Mouse (Mus musculus) c-Kit-negative CD71-positive TER-119-positive erythroid progenitor cells, embryonic 14.5 days (primary cell): Measurements from ENCODE around the gene Ebf1.

Source experiments
- DNase-seq: peaks from one replicate; pipeline ENCODE4 v3.0.0-alpha.2; 2013; ENCODE audit warnings: low read depth, low spot score

Gene Ebf1

GRCm38 (mm10) chr11:44897140-44897665 lies 280.1 kb downstream of the Ebf1 start:
- DNase-seq: no peak

- no peak for DNase-seq
Observed at GRCm38 (mm10) chr11:44899554-44899953, 282.4 kb downstream of the Ebf1 start.

- DNase-seq: no peak
Observed at GRCm38 (mm10) chr11:44899965-44900364, 282.8 kb downstream of the Ebf1 start.

GRCm38 (mm10) chr11:44900496-44900895 lies 283.4 kb downstream of the Ebf1 start:
- DNase-seq: no peak

GRCm38 (mm10) chr11:44901715-44902114 lies 284.6 kb downstream of the Ebf1 start:
- DNase-seq: no peak

- no peak for DNase-seq
Observed at GRCm38 (mm10) chr11:44902165-44902564, 285.0 kb downstream of the Ebf1 start.

- no peak for DNase-seq
Observed at GRCm38 (mm10) chr11:44904121-44904520, 287.0 kb downstream of the Ebf1 start.

- DNase-seq: no peak
Observed at GRCm38 (mm10) chr11:44906456-44906855, 289.3 kb downstream of the Ebf1 start.

GRCm38 (mm10) chr11:44911765-44912164 lies 294.6 kb downstream of the Ebf1 start:
- DNase-seq: no peak

GRCm38 (mm10) chr11:44913806-44914205 lies 296.7 kb downstream of the Ebf1 start:
- no peak for DNase-seq

GRCm38 (mm10) chr11:44917059-44917458 lies 299.9 kb downstream of the Ebf1 start:
- no peak for DNase-seq

- DNase-seq: no peak
Observed at GRCm38 (mm10) chr11:44923138-44923537, 306.0 kb downstream of the Ebf1 start.

GRCm38 (mm10) chr11:44923868-44924508 lies 306.9 kb downstream of the Ebf1 start:
- DNase-seq: no peak

- DNase-seq: no peak
Observed at GRCm38 (mm10) chr11:44924896-44925295, 307.8 kb downstream of the Ebf1 start.

- DNase-seq: no peak
Observed at GRCm38 (mm10) chr11:44925806-44926525, 308.8 kb downstream of the Ebf1 start.

- no peak for DNase-seq
Observed at GRCm38 (mm10) chr11:44928403-44928802, 311.3 kb downstream of the Ebf1 start.

- no peak for DNase-seq
Observed at GRCm38 (mm10) chr11:44932942-44933483, 315.9 kb downstream of the Ebf1 start.

- DNase-seq: no peak
Observed at GRCm38 (mm10) chr11:44943781-44944180, 326.7 kb downstream of the Ebf1 start.

GRCm38 (mm10) chr11:44944401-44944800 lies 327.3 kb downstream of the Ebf1 start:
- DNase-seq: no peak

GRCm38 (mm10) chr11:44946618-44947017 lies 329.5 kb downstream of the Ebf1 start:
- DNase-seq: no peak

- no peak for DNase-seq
Observed at GRCm38 (mm10) chr11:44948541-44948940, 331.4 kb downstream of the Ebf1 start.

GRCm38 (mm10) chr11:44949140-44949539 lies 332.0 kb downstream of the Ebf1 start:
- DNase-seq: no peak

GRCm38 (mm10) chr11:44950319-44950718 lies 333.2 kb downstream of the Ebf1 start:
- DNase-seq: no peak
